Mouse (Mus musculus): ENCODE results near the gene Rfc1. TPM values are rescaled to one million over a fixed set of nuclear protein-coding genes. Genes with fewer than 3 reads are reported as not detected.

The Rfc1 gene
- polyA plus RNA-seq, 1 experiment from 2014 or later = 85.7 TPM

DNA sequence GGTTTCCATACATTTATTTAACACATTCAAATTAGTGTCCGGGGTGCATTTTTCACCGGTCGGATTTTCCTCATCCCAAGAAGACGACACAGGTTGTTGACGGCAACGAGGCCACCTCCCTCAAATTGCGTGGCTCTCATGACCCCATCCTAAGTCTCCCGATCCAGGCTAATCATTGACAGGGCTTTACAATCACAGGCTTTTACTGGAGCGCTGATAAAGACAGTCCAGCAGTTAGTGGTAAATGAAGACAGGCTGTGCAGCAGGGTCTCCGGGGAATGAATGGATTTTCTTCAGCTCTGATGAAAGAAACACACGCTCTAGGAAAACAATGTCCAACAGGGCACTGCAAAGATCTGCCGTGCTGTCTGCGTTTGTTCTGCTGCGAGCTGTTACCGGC is 12.7 kb upstream of the Rfc1 start, which contains the start of gene Klb:
Gene Klb (plus strand): TSS at position 147 of the 400 bp plus-strand sequence.
- no peak within 1 kb of the TSS for H3K27ac ChIP-seq (ENCODE audit: low read length)
- H3K36me3 ChIP-seq (ENCODE audit: control insufficient read depth, insufficient read depth, low read length) = no peaks in the 10 kb centered on the region
- peak within 1 kb of the TSS; percentile 42 for H3K4me2 ChIP-seq (ENCODE audit: low read depth, low read length)
- H3K9me3 ChIP-seq (ENCODE audit: control insufficient read depth, low read length) = no peaks in the 10 kb centered on the region
- WGBS = 47% methylated on average over 15 of the region's 15 CpGs
- H3K4me3 ChIP-seq (ENCODE audit: low read length) = 0 out of 2 replicates have a peak within 1 kb of the TSS, but pooled peaks have one; percentile 22
- no peaks in the 10 kb centered on the region for H3K27me3 ChIP-seq (ENCODE audit: control insufficient read depth, insufficient read depth, low read depth, low read length)
- peak within 1 kb of the TSS; percentile 17; the same call in 1 of the 2 replicates for H3K9ac ChIP-seq (ENCODE audit: low read length)
- H3K4me1 ChIP-seq (replicated peaks; ENCODE audit: control insufficient read depth, insufficient read depth, low read length) = no peaks in the 10 kb centered on the region
- ATAC-seq (ENCODE audit: low read depth) = no peak

GRCm38 (mm10) chr5:65340167-65340566 is 4.7 kb upstream of the Rfc1 start:
- ATAC-seq (ENCODE audit: low read depth) = no peak
- H3K4me3 ChIP-seq (ENCODE audit: low read length) = no peak overlapping the region
- H3K27me3 ChIP-seq (ENCODE audit: control insufficient read depth, insufficient read depth, low read depth, low read length) = no peaks in the 10 kb centered on the region
- no peaks in the 10 kb centered on the region for H3K36me3 ChIP-seq (ENCODE audit: control insufficient read depth, insufficient read depth, low read length)
- peaks cover 3% of the 10 kb centered on the region; the same call in 1 of the 2 replicates for H3K4me1 ChIP-seq (replicated peaks; ENCODE audit: control insufficient read depth, insufficient read depth, low read length)
- WGBS = 23% methylated on average over 4 of the region's 4 CpGs
- no peak overlapping the region for H3K4me2 ChIP-seq (ENCODE audit: low read depth, low read length)
- H3K27ac ChIP-seq (ENCODE audit: low read length) = no peak overlapping the region
- no peaks in the 10 kb centered on the region for H3K9me3 ChIP-seq (ENCODE audit: control insufficient read depth, low read length)
- H3K9ac ChIP-seq (ENCODE audit: low read length) = no peak overlapping the region

GRCm38 (mm10) chr5:65338394-65338793 is 2.9 kb upstream of the Rfc1 start:
- H3K9ac ChIP-seq (ENCODE audit: low read length) = no peak overlapping the region
- no peaks in the 10 kb centered on the region for H3K27me3 ChIP-seq (ENCODE audit: control insufficient read depth, insufficient read depth, low read depth, low read length)
- no peak overlapping the region for H3K4me2 ChIP-seq (ENCODE audit: low read depth, low read length)
- H3K27ac ChIP-seq (ENCODE audit: low read length) = no peak overlapping the region
- no peak overlapping the region for H3K4me3 ChIP-seq (ENCODE audit: low read length)
- no peaks in the 10 kb centered on the region for H3K36me3 ChIP-seq (ENCODE audit: control insufficient read depth, insufficient read depth, low read length)
- H3K9me3 ChIP-seq (ENCODE audit: control insufficient read depth, low read length) = no peaks in the 10 kb centered on the region
- peaks cover 11% of the 10 kb centered on the region for H3K4me1 ChIP-seq (replicated peaks; ENCODE audit: control insufficient read depth, insufficient read depth, low read length)
- ATAC-seq (ENCODE audit: low read depth) = no peak
- WGBS = 81% methylated on average over 6 of the region's 6 CpGs

DNA sequence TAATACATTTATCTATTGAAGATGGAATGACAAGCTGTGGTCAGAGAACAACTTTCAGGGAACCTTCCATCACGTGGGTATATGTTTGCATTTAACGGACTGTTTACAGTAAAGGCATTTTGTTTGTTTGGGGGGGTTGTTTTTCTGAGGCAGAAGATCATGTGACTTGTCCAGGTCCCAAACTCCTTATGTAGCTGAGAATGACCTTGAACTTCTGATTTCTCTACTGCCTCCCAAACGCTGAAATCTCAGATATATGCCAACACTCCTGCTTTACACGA is 545 bp upstream of the Rfc1 start:
- Histone ChIP-seq H3K27me3 (ENCODE audit: control insufficient read depth, insufficient read depth, low read depth, low read length) (no peaks in the 10 kb centered on the region), H3K4me2 (ENCODE audit: low read depth, low read length) (peak overlapping the region; percentile 62), H3K36me3 (ENCODE audit: control insufficient read depth, insufficient read depth, low read length) (peaks cover 4% of the 10 kb centered on the region; the same call in 1 of the 2 replicates), H3K9ac (ENCODE audit: low read length) (peak overlapping the region; percentile 90; the same call in 1 of the 2 replicates), H3K27ac (ENCODE audit: low read length) (no peak overlapping the region), H3K9me3 (ENCODE audit: control insufficient read depth, low read length) (no peaks in the 10 kb centered on the region), H3K4me3 (ENCODE audit: low read length) (peak overlapping the region; percentile 92), H3K4me1 (replicated peaks; ENCODE audit: control insufficient read depth, insufficient read depth, low read length) (peaks cover 11% of the 10 kb centered on the region)
- WGBS = 27% methylated on average over 4 of the region's 4 CpGs
- no peak for ATAC-seq (ENCODE audit: low read depth)

DNA sequence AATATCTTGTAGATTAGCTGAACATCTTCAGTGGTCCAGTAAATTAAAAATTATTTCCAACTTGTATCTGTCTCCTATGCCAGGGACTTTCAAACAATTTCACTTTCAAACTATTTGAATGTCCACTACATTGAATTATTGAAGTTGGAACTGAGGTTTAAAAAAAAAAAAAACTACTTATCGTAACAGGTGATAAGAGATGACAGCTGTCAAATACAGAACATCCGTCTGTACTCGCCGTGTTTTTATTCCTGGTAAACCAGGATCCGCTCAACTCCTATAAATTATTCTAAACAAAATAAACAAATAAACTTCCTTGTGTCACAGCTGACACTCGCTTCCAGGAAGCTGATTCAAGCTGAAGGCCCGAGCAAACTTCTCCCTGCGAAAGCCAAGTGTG is 682 bp downstream of the Rfc1 start:
- H3K36me3 ChIP-seq (ENCODE audit: control insufficient read depth, insufficient read depth, low read length) = peaks cover 4% of the 10 kb centered on the region; the same call in 1 of the 2 replicates
- H3K27me3 ChIP-seq (ENCODE audit: control insufficient read depth, insufficient read depth, low read depth, low read length) = no peaks in the 10 kb centered on the region
- peak overlapping the region; percentile 62 for H3K4me2 ChIP-seq (ENCODE audit: low read depth, low read length)
- no peak overlapping the region for H3K27ac ChIP-seq (ENCODE audit: low read length)
- H3K4me1 ChIP-seq (replicated peaks; ENCODE audit: control insufficient read depth, insufficient read depth, low read length) = peaks cover 11% of the 10 kb centered on the region
- H3K4me3 ChIP-seq (ENCODE audit: low read length) = peak overlapping the region; percentile 92
- H3K9ac ChIP-seq (ENCODE audit: low read length) = peak overlapping the region; percentile 90
- H3K9me3 ChIP-seq (ENCODE audit: control insufficient read depth, low read length) = no peaks in the 10 kb centered on the region
- WGBS = under 1% methylated on average over 8 of the region's 8 CpGs
- ATAC-seq (ENCODE audit: low read depth) = no peak

GRCm38 (mm10) chr5:65329971-65330370 is 5.5 kb downstream of the Rfc1 start:
- Histone ChIP-seq H3K4me3 (ENCODE audit: low read length) (no peak overlapping the region), H3K4me1 (replicated peaks; ENCODE audit: control insufficient read depth, insufficient read depth, low read length) (peaks cover 15% of the 10 kb centered on the region), H3K36me3 (ENCODE audit: control insufficient read depth, insufficient read depth, low read length) (peaks cover 4% of the 10 kb centered on the region; the same call in 1 of the 2 replicates), H3K27me3 (ENCODE audit: control insufficient read depth, insufficient read depth, low read depth, low read length) (no peaks in the 10 kb centered on the region), H3K4me2 (ENCODE audit: low read depth, low read length) (no peak overlapping the region), H3K9me3 (ENCODE audit: control insufficient read depth, low read length) (no peaks in the 10 kb centered on the region), H3K27ac (ENCODE audit: low read length) (no peak overlapping the region), H3K9ac (ENCODE audit: low read length) (no peak overlapping the region)
- no peak for ATAC-seq (ENCODE audit: low read depth)
- 62% methylated on average over 3 of the region's 3 CpGs for WGBS

DNA sequence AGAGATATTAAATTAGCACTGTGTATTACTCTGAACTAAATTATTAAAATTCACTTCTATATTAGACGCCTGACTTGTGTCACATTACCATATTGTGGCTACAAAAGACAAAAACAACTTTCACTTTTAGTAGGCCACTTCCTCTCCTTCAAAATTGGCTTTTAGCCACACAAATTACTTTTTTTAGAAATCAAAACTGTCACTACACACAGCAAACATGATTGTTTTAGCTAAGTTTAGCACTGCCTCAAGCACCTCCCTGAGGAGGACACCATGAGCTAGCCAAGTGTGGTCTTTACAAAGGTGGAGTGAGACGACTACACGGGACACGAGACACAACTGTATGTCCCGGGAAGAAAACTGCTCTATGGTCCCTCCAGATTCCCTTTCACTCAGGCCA is 9.3 kb downstream of the Rfc1 start:
- Histone ChIP-seq H3K27ac (ENCODE audit: low read length) (peak overlapping the region; percentile 37; the same call in 1 of the 2 replicates), H3K4me1 (replicated peaks; ENCODE audit: control insufficient read depth, insufficient read depth, low read length) (peaks cover 8% of the 10 kb centered on the region), H3K4me2 (ENCODE audit: low read depth, low read length) (0 out of 2 replicates have a peak overlapping the region, but pooled peaks have one; percentile 15), H3K9ac (ENCODE audit: low read length) (no peak overlapping the region), H3K36me3 (ENCODE audit: control insufficient read depth, insufficient read depth, low read length) (no peaks in the 10 kb centered on the region), H3K9me3 (ENCODE audit: control insufficient read depth, low read length) (no peaks in the 10 kb centered on the region), H3K27me3 (ENCODE audit: control insufficient read depth, insufficient read depth, low read depth, low read length) (no peaks in the 10 kb centered on the region), H3K4me3 (ENCODE audit: low read length) (no peak overlapping the region)
- ATAC-seq (ENCODE audit: low read depth) = peak; percentile 23; the same call in 1 of the 2 replicates
- 56% methylated on average over 5 of the region's 5 CpGs for WGBS

DNA sequence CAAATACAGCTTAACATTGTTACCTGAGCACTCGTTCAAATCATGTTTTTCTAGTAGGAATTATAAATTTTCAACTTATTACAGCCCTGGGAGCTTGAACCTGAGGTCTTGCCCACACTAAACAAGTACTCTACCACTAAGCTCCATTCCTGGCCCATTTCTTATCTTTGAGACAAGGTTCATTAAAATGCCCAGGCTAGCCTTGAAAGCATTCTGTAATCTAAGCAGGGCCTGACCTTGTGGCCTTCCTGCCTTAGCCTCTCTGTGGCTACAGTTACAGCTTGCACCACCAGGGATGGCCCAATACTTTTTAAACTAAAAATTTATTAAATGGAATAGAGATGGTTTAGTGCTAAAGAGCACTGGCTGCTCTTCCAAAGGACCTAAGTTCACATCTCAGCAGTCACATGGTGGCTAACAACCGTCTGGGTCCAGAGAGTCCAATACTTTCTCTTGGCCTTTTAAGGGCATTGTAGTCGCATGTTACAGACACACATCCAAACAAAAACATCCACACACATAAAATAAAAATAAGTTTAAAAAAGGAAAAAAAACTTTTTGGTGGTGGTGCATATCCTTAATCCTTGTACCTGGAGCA is 10.6 kb downstream of the Rfc1 start:
- Histone ChIP-seq H3K4me3 (ENCODE audit: low read length) (no peak overlapping the region), H3K4me2 (ENCODE audit: low read depth, low read length) (no peak overlapping the region), H3K4me1 (replicated peaks; ENCODE audit: control insufficient read depth, insufficient read depth, low read length) (peaks cover 8% of the 10 kb centered on the region), H3K9ac (ENCODE audit: low read length) (no peak overlapping the region), H3K9me3 (ENCODE audit: control insufficient read depth, low read length) (no peaks in the 10 kb centered on the region), H3K27me3 (ENCODE audit: control insufficient read depth, insufficient read depth, low read depth, low read length) (no peaks in the 10 kb centered on the region), H3K36me3 (ENCODE audit: control insufficient read depth, insufficient read depth, low read length) (no peaks in the 10 kb centered on the region), H3K27ac (ENCODE audit: low read length) (no peak overlapping the region)
- no peak for ATAC-seq (ENCODE audit: low read depth)
- 75% methylated on average over 3 of the region's 3 CpGs for WGBS

GRCm38 (mm10) chr5:65324271-65324670 is 11.2 kb downstream of the Rfc1 start:
- H3K9me3 ChIP-seq (ENCODE audit: control insufficient read depth, low read length) = no peaks in the 10 kb centered on the region
- H3K9ac ChIP-seq (ENCODE audit: low read length) = no peak overlapping the region
- ATAC-seq (ENCODE audit: low read depth) = no peak
- WGBS = 76% methylated on average over 3 of the region's 3 CpGs
- H3K4me1 ChIP-seq (replicated peaks; ENCODE audit: control insufficient read depth, insufficient read depth, low read length) = peaks cover 8% of the 10 kb centered on the region
- no peaks in the 10 kb centered on the region for H3K36me3 ChIP-seq (ENCODE audit: control insufficient read depth, insufficient read depth, low read length)
- no peak overlapping the region for H3K4me3 ChIP-seq (ENCODE audit: low read length)
- no peaks in the 10 kb centered on the region for H3K27me3 ChIP-seq (ENCODE audit: control insufficient read depth, insufficient read depth, low read depth, low read length)
- no peak overlapping the region for H3K27ac ChIP-seq (ENCODE audit: low read length)
- no peak overlapping the region for H3K4me2 ChIP-seq (ENCODE audit: low read depth, low read length)

Measured in lung, embryonic 16.5 days (tissue).